Mouse (Mus musculus) cerebellum, postnatal 10 days (tissue): ENCODE data around the gene Smpd3.

Source experiments
- DNase-seq, 2 experiments: peaks; one replicate each; pipeline ENCODE4 v3.0.0; 2021; ENCODE audit warnings: mixed read lengths in 2 of 2

Smpd3 gene

DNA sequence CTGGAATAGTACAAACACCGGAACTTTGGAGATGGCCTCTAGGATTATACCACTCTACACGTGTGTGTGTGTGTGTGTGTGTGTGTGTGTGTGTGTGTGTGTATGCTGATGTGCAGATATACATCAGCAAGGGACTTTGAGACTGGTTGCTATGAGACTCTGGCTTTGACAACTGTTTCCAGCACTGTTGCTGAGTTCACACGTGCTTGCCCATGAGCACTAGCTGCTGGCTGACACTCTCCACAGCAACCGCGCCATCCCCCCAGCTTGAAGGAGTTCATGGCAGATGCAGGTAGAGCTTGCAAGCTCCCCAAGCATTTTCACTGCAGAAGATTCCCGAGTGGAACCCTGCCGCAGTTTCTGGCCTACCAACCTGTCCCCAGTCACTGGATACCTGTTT is 48.3 kb downstream of the Smpd3 start:
- no peak for DNase-seq

DNA sequence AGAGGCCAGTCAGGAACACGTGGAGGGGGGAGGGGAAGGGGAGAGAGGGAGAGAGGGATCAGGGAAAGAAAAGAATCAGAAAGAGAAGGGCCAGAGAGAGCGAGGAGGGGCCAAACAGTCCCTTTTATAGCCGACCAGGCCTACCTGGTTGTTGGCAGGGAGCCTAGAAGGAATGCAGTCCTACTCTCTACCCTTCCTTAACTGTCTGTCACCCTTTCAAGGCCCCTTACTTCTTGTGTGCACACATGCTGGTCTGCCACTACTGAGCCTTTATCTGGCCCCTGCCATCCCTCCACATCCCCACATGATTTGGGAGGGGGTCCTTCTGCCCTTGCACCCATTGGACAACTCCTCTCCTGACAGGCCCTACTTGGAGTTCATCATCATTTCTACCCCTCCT is 49.1 kb downstream of the Smpd3 start:
- DNase-seq = no peak

DNA sequence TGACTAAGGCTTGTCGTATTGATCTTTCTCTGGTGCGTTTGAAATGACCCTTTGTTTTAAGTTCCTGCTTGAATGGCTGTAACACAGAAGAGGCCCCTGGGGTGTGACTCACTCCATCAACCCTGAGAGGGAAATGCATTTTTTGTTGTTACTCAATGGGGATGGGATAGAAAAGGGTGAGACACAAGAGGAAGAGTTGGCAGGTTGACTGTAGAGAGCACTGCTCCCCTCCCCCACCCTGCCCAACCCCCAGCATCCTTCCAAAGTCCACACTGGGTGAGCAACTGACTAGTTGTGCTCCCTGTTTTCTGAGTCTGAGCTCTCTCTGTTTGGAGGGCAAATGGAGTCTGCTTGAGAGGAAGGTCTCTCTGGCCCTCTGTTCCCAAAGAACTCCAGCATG is 50.3 kb downstream of the Smpd3 start:
- no peak for DNase-seq

DNA sequence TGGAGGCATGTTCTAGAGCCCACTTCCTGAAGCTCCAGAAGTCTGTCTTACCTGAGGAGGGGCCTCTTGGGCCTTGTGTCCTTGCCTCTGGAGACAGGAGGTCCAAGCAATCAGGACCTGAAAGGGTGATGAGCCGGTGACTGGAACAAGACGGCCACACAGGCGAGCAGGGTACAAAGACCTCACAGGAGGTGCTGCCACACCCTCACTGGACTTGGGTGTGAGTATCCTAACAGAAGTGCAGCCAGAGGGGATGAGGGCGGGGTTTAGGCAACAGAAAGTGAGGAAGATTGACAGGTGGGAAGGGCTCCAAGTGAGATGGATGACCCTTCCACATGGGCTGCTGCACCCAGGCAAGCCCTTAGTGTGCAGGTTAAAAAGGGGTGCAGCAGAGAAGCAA is 56.9 kb downstream of the Smpd3 start:
- DNase-seq = no peak

DNA sequence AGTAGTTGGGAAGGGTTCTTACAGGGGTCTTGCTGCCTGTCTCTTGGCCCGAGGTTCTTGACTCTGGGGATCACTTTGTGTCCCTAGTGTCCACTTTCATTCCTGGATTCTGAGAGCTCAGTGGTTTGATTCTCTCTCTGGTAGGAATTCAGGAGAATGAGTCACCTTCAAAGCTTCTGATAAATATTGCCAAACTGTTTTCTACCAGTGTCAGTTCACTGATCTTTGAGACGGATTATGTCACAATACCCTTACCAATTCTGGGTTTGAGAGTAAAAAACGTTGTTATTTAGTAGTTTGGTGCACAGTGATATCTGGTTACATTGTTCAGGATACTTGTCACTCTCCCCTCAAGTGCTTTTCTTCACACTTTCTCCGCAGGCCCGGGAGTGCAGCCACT is 57.6 kb downstream of the Smpd3 start:
- DNase-seq = no peak

DNA sequence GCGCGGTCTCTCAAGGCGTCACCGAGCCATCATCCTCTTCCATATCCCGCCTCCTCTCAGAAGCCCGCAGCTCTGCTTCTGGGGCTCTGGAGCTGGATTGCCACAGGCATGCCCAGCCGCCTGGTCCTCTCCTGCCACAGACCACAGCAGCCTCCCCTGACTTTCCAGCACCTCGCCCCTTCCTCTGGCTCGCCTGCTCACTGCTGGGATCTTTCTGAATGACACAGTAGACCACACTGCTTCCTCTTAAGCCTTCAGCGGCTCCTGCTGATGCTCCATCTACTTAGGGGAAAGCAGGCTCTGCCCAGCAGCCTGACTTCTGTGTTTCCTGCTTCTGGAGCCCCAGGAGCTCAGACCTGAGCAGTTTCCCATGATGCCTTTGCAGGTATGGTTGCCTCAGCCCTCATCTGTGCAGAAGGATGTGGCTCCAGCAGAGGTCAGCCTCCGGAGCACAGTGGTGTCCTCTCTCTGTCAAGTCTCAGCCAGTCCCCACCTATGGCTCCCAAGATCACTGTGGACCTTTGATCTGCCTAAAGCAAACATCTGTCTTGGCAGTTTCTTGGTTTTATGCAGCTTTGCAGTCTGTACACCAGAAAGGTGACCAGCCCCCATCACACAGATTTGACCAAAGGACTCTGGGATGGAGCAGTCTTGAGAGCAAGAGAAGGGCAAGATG is 59.3 kb downstream of the Smpd3 start:
- no peak for DNase-seq

DNA sequence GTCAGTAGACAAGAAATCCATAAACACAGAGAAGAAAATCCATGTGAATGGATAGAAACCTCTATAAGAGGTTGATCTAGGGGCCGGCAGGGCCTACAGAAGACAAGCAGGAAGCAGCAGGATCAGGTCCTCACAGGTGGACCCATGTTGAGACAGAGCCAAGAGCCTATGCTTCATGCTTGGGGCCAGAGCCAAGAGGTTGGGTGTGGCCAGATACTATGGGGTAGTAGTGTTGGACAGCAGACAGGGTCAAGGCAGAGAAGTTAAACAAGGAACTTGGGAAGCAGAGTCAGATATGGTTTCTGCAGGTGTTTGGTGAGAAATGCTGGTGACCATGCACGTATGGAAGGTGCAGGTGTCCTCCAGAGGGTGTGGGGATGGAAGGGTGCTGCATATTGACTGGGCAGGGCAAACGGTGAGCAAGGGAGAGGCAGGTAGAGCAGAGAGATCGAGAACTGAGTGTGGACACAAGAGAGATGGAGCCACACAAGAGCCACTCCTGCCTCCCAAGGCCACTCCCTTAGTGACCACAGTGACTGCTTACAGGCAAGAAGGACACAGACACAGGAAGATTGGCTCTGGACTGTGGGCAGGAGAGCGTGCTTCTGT is 61.0 kb downstream of the Smpd3 start:
- no peak for DNase-seq

DNA sequence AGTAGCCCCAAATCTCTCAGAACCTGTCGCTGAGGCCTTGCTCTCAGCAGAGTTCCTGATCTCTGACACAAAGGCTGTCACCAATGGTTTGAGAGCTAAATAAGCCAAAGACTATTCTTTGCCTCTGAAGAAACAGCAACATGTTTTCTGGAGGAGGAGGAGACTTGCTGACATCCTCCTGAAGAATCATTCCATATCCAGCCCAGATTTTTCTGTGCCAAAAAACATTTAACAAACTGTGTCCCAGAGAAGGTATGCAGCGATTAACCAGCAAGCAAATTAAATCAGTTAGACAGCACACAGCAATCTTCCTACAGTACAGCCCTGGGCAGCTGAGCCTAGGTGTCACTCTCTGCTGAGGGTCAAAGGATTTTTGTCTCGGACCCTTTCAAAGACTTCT is 64.3 kb downstream of the Smpd3 start:
- no peak for DNase-seq

DNA sequence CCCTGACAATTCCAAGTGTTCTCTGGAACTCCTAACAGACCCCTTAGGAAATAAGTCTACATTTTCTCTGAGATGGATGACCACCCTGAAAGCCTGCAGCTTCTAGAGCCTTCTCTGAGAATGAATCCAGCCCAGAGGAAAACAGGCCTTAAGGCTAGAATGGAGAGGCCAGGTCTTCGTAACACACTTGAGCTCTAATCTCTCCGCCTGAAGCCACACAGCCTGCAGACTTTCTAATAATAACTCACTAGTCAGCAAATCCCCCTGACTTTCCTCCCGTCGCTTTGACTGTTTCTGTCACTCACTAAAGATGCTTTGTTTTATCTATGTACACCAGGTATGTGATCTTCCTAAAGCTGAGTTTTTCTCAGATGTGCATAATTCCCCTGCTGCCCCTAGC is 66.4 kb downstream of the Smpd3 start:
- no peak for DNase-seq

DNA sequence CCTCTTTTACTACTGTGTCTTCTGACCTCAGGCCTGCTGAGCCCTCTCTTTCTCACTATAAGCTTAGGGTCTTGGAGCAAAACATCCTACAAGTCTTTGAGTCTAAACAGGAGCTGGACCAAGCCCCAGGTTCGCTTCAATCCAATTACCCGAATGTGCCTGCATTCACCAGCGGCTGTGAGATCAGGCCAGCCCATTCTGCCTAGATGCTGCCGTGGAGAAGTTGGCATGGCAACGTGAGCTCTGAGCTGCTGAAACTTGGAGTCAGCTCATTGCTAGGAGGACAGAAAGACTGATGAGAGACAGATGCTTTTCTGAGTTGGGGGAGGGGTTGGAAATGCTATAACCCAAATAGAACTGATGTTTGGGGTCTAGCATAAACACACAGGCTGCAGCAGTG is 67.0 kb downstream of the Smpd3 start:
- DNase-seq = peak; percentile 50 to 60

DNA sequence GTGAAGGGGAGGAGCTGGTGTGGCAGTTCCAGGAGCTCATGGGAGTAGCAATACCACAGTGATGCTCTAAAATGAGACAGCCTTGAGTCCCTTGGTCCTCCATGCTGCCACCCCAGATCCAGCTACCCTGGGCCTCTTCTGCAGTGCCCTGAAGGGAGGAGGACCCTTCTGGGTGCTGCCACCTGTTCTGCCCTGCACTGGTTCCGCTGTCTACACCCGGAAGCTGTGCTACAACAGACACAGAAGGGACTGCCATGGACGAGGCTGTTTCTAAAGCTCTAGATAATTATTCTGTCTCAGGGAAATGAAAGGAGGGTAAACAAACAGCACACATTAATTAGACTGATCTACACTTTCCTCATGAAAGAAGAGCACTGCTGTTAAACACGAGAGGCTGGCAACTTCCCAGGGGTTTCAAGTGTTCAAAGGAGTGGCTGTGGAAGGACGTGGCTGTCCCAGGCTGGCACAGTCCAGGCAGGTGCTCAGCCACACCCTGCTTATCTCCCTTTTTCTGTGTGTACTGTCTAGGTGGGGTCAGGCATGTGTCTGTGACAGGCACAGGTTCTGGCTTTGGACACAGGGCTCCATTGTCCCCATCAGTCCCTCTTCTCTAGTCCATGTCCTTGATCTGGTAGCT is 69.0 kb downstream of the Smpd3 start:
- DNase-seq = no peak

DNA sequence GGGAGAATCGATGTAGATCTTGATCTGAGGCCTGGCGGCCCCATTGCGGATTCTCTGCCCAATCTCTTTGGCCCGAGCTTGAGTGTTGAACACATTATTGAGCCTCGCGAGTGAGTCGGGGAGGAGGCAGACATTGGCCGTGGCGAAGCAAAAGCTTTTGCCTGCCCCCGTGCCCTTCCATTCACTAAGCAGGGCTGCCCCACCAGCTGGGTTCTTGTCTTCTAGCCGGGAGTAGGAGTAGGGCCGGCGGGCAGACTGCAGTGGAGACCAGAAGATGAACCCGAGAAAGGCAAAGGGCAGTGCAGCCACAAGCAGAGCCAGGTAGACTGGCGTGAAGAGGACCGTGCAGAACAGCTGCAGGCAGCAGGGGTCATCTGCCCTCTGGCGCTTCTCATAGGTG is 72.4 kb downstream of the Smpd3 start:
- peak; percentile 45 to 52 for DNase-seq

DNA sequence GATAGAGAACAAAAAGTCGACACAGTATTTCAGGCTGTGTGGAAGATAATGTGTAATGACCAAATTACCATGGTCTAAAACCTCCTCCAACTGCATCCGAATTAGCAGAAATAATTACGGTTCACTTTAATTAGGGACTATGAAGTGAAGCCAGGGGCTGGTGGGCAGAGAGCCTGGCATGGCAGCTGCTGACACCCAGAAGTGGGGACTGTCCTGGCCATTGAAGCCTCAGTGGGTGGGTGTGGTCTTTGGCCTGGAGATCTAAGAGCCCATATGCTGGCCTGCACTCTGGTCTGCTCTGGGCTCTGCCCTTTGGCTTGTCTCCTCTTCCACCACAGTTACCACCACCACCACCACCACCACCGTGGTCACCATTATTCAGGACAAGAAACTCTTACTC is 73.9 kb downstream of the Smpd3 start:
- DNase-seq = peak; percentile 74 to 82

DNA sequence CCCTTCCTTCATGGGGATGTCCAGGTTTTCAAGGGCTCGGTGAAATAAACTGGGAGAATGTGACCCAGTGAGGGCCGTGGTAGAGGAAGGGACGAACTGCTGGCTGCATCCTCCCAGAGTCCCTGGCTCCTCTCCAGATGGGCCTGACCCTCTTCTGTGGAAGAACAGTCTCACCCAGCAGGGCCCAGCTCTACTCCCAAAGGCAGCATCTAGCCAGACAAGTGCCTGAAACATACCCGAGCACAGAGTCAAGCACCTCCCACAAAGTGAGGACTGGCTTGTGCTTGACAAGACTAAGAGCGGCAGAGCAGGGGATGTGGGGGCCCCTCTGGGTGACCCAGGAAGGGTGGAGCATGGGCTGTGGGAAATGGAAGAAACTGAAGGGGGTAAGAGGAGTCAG is 75.4 kb downstream of the Smpd3 start:
- DNase-seq = peak; percentile 64 to 69

DNA sequence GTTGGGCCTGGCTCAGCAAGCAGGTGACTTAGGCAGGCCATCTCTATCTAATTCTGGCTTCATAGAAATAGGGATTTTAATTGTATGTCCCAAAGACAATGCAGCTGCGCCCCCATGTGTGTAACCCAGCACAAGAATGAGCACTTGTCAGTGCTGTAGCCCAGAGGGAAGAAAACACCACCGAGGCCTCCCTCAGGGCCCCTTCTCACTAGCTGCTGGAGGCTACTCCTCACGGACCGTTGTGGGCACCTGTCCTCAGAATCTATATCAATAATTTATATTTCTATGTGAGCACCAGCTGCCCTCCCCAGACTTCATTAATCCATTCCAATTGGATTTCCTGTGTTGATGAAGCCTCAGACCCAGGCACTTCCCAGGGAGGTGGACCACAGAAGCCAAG is 76.9 kb downstream of the Smpd3 start:
- DNase-seq = no peak

DNA sequence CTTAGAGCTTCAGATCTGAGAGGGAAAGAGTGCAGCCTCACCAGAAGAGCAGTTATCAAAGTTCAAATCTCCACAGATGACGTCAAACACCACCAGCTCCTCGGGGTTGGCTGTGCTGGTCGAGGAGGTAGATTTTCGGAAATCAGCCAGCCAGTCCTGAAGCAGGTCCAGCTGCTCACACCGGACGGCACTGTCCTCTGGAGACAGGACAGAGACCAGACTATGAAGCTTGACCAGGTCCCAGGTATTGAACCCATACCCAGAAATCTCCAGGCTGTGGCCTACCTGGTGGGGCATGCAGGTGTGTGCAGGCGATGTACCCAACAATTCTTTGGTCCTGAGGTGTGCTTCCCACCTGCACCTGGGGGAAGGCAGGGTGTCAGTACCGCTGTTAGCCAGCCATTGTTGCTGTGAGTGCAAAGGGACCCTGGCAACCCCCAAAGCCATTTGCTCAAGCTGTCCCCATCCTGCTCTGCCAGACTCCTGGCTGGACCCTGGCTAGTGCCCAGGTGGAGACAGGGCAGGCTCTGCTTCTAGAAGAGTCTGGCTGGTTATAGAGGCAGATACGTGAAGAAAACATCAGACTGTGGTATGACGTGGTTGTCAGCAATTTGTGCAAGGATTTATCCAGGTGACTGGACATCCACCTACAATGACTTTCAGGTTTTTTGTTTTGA is 78.1 kb downstream of the Smpd3 start:
- DNase-seq = peak; percentile 92 to 95

DNA sequence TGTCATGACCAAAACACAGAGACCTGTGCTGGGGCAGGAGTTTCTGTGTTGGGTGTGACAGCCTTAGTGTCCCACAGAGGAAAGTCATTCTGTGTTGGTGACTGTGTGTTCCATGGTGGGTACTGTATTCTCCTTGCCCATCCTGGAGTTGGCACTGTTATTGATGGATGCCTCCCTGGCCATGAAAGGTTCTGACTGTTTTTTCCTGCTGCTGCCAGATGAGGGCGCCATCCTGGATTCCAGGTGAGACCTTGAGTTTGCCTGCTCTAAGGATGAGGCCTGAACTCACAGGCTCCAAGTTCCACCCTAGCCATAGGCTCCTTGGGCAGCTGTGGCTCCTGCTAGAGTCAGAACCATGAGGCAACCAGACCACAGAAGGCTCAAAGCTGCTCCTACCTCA is 79.6 kb downstream of the Smpd3 start:
- DNase-seq = peak in 1 of 2 experiments; percentile 49

DNA sequence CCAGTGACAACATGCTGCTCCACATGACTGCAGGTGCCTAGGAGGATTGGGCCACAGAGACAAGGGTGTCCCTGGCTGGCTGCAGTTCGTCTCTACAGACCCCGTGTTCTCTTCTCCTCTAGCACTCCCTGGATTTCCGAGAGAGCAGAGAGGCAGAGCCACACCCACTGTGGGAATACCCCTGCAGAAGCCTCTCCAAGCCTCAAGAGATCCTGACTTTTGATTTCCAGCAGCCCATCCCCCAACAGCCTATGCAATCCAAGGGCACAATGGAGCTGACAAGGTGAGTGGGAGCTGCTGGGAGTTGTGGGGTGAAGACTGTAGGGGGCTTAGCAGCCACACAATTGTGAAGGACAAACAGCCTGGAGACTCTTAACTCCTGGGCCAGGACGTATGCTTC is 87.6 kb downstream of the Smpd3 start:
- no peak for DNase-seq

DNA sequence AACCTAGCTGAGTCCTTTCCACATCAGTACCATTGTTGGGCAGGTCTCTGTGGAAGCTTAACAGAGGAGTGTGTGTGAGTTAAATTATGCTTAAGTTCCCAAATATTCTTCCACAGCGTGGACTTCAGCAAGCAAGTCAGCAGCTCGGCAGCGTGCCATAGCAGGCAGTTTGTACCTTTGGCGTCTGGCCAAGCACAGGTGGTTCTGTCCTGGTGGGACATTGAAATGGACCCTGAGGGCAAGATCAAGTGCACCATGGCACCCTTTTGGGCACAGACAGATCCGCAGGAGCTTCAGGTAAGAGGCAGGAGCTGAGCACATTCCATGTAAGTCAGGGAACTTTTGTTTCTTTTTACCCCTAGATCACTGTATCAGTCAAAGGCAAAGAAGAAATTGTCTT is 100.7 kb downstream of the Smpd3 start:
- peak; percentile 52 for DNase-seq

DNA sequence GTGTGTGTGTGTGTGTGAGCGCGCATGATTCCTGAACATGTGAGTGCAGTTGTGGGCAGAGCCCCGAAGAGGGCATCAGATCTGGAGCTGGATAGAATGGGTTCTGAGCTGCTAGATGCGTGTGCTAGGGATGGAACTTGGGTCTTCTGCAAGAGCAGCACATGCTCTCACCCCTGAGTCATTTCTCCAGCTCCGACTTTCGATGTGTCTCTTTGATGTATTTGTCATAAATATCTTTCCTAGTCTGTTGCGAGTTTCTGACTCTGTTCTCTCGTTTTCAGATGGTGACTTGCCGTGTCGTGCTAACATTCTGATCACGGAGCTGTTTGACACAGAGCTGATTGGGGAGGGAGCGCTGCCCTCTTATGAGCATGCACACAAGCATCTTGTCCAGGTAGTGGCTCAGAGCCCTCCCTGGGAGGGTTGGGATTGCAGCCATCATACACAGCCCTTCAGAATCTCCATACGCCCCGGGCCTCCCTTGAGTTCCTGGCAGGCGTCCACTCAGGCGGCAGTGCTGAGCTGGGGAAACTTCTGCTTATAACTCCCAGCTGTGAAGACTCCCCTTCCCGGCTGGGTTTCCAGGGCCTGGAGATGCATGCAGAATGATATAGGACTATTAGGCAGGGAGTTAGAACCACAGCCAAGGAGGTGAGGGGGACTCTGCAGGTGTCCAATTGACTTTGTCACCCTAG is 103.1 kb downstream of the Smpd3 start:
- no peak for DNase-seq

DNA sequence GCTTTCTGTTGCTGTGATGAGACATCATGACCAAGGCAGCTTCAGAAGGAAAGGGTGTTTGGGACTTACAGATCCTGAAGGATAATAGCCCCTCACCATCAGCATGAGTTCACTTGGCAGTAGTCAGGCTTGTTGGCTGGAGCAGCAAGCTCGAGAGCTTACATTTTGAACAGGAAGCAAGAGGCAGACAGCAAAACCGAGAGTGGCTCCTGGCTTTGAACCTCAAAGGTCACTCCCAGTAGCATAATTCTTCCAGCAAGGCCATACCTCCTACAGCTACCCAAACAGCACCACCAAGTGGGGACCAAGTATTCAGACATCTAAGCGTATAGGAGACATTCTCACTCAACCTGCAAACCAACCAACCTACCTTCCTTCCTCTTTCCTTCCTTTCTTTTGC is 105.0 kb downstream of the Smpd3 start:
- DNase-seq = no peak

DNA sequence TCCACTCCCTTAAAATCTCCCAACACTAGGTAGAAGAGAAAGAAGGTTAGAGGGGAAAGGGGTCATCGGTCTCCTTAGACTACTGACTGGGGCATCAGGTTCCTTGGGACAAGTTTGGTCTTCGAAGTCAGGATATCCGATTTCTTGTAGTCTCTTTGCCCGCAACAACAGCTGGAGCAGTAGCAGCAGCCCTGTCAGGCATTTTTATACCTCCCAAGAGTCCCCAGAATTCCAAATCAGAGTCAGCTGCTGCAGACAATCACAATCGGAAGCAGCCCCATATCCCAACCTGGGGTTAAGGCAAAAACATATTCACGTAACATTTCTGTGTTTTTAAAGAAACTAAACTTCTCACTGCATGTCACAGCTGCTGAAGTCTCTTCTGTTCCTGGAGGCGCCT is 106.3 kb downstream of the Smpd3 start:
- no peak for DNase-seq

DNA sequence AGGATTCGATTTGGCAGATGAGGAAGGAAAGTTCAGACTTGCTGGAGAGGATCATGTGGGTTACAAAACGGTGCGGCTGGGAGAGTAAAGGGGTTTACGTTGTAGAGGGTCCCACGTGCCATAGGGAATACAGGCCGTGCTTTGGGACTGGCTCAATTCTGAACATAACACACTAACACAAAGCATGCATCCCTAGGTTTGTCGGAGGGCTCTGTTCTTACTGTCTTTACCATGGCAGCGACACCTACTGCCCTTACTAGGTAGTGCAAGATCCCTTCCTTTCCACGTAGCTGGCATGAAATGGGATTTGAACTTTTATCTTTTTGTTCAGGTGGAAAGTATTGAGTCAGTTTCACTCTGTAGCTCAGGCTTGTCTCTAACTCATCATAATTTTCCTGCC is 111.2 kb downstream of the Smpd3 start:
- DNase-seq = peak; percentile 78 to 82
